Mouse (Mus musculus) cerebellum, adult 2 months (tissue): Measurements from ENCODE around the gene Dcaf5. TPM values are rescaled to one million over a fixed set of nuclear protein-coding genes. Genes with fewer than 3 reads are reported as not detected.

Experiments
- DNase-seq, 2 experiments: peaks; one replicate each; pipeline ENCODE4 v3.0.0; 2021
- H3K27ac ChIP-seq: fragments of 200-500 bp; 2 replicates; pipeline ENCODE4 v1.5.1; 2012; ENCODE audit warnings: low read length, control low read depth, inconsistent platforms; ENCODE audit not compliant: insufficient read depth
- H3K27me3 ChIP-seq: fragments of 200-500 bp; 2 replicates; pipeline ENCODE4 v1.6.1; 2012; ENCODE audit warnings: inconsistent platforms, mild to moderate bottlenecking, low read length, moderate library complexity; ENCODE audit not compliant: control insufficient read depth, insufficient read depth
- H3K4me1 ChIP-seq: fragments of 200-500 bp; 2 replicates; pipeline ENCODE4 v1.6.1; 2011; ENCODE audit warnings: low read length; ENCODE audit not compliant: control insufficient read depth, insufficient read depth
- H3K4me3 ChIP-seq: fragments of 200-500 bp; replicated peaks from 2 replicates; pipeline ENCODE3; 2011; ENCODE audit warnings: mild to moderate bottlenecking, low read depth, low read length, control low read depth; ENCODE audit not compliant: insufficient read depth
- CTCF ChIP-seq: fragments of 200-500 bp; IDR thresholded peaks from 2 replicates; pipeline ENCODE4 v1.5.1; 2011; ENCODE audit warnings: low read depth, mild to moderate bottlenecking, control low read depth, low read length, moderate library complexity, borderline replicate concordance; ENCODE audit not compliant: insufficient read depth
- POLR2A ChIP-seq: fragments of 200-500 bp; IDR thresholded peaks from 2 replicates; pipeline ENCODE4 v1.6.1; 2011; ENCODE audit warnings: low read length, control low read depth, borderline replicate concordance; ENCODE audit not compliant: insufficient read depth
- WGBS: fragments of 180-500 bp; shearing (Covaris S2); methylation state at CpG from one replicate; pipeline ENCODE4 v1.1.7; 2018; 5-methylcytosine and 5-hydroxymethylcytosine counted together
- polyA plus RNA-seq: library from polyadenylated mRNA; depleted of rRNA; stranded (reverse); fragments of >200 nt; gene quantifications from 2 replicates; pipeline ENCODE4 v1.2.3, GENCODE M21; 2012

Dcaf5 gene
- polyA plus RNA-seq, 1 experiment, result 36.5 TPM

DNA sequence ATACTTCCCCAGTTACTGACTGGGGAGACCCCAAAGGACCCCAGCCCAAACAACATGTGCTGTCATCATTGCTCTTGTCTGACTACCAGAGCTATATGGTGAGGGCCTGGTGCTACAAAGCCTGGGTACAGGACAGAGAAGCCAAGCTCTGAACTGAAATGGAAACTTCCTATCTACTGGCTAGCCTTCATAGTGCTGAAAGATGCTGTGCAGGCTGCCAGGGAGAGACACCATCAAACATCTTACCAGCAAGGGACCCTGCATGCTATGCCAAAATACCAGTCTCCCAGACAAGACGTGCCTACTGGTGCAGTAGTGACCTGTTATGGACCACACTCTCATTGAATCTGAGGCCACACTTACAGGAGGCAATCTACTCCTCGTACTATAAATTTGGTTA, 53.6 kb downstream of the Dcaf5 start:
- no peak for DNase-seq
- Histone ChIP-seq H3K27ac (no peak overlapping the region), H3K4me1 (peaks cover 13% of the 10 kb centered on the region), H3K4me3 (no peak overlapping the region), H3K27me3 (no peaks in the 10 kb centered on the region)
- TF ChIP-seq CTCF (no peak), POLR2A (no peak)
- 71% methylated on average over 2 of the region's 2 CpGs for WGBS

DNA sequence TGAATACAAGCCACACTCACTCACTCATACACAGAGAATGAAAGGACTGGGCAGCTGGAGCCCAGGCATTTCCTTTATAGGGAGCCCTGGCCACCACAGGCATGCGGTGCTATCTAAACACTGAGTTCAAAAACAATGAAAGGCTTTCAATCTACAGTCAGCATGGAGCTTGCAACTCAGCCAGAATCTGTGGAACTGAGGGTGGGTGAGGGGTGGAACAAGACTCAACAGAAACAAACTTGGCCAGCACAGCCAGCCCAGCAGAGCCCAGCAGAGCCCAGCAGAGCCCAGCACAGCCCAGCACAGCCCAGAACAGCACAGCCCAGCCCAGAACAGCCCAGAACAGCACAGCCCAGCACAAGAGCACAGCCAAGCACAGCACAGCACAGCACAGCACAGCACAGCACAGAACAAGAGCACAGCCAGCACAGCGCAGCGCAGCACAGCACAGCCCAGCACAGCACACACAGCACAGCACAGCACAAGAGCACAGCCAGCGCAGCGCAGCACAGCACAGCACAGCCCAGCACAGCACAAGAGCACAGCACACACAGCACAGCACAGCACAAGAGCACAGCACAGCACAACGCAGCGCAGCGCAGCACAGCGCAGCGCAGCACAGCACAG, 56.5 kb downstream of the Dcaf5 start:
- peak in 1 of 2 experiments; percentile 56 for DNase-seq
- no peak for TF ChIP-seq CTCF
- TF ChIP-seq POLR2A, result no peak
- H3K4me3 ChIP-seq, result no peak overlapping the region
- no peaks in the 10 kb centered on the region for H3K27me3 ChIP-seq
- H3K4me1 ChIP-seq, result peaks cover 13% of the 10 kb centered on the region
- no peak overlapping the region for H3K27ac ChIP-seq
- 84% methylated on average over 10 of the region's 10 CpGs for WGBS

- no peak overlapping the region for H3K27ac ChIP-seq
- TF ChIP-seq CTCF, result no peak
- TF ChIP-seq POLR2A, result no peak
- 5% methylated on average over 4 of the region's 4 CpGs for WGBS
These were observed 57.0 kb downstream of the Dcaf5 start for GRCm38 (mm10) chr12:80379393-80379792.

GRCm38 (mm10) chr12:80377604-80378003, 58.8 kb downstream of the Dcaf5 start:
- TF ChIP-seq POLR2A, result no peak
- peak; percentile 28; the same call in 1 of the 2 replicates for TF ChIP-seq CTCF
- Histone ChIP-seq H3K27me3 (no peaks in the 10 kb centered on the region), H3K4me3 (no peak overlapping the region), H3K27ac (no peak overlapping the region), H3K4me1 (peaks cover 13% of the 10 kb centered on the region)
- DNase-seq, result peak in 1 of 2 experiments; percentile 13
- 45% methylated on average over 1 of the region's 1 CpGs for WGBS

More at GRCm38 (mm10) chr12:80379393-80379792, 57.0 kb downstream of the Dcaf5 start:
- DNase-seq, result peak; percentile 34 to 51
- H3K4me3 ChIP-seq, result no peak overlapping the region
- H3K27me3 ChIP-seq, result no peaks in the 10 kb centered on the region
- H3K4me1 ChIP-seq, result peaks cover 13% of the 10 kb centered on the region

- TF ChIP-seq CTCF, result no peak
- no peak for TF ChIP-seq POLR2A
- H3K27me3 ChIP-seq, result no peaks in the 10 kb centered on the region
- DNase-seq, result no peak
- no peak overlapping the region for H3K27ac ChIP-seq
- peaks cover 13% of the 10 kb centered on the region for H3K4me1 ChIP-seq
- WGBS, result 97% methylated on average over 4 of the region's 4 CpGs
- no peak overlapping the region for H3K4me3 ChIP-seq
These were observed 60.7 kb downstream of the Dcaf5 start for GRCm38 (mm10) chr12:80375721-80376120.

- WGBS, result 97% methylated on average over 2 of the region's 2 CpGs
These were observed 61.7 kb downstream of the Dcaf5 start for GRCm38 (mm10) chr12:80374736-80375135.

DNA sequence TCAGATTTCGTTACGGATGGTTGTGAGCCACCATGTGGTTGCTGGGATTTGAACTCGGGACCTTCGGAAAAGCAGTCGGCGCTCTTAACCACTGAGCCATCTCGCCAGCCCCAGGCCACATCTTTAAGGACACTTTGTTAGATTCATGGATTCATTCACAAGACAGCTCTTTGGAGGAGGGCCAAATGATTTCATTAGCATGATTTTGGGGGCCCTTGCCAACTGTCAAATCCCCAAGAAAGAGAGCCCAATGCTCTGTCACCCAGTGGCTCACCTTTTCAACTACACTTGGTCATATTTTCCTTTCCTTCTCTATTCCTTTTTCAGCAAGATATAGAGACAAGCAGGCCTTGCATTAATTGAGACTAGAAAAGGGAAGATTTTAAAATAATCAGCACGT, 63.5 kb downstream of the Dcaf5 start:
- H3K4me3 ChIP-seq, result no peak overlapping the region
- no peak for TF ChIP-seq POLR2A
- no peak for TF ChIP-seq CTCF
- DNase-seq, result peak in 1 of 2 experiments; percentile 34
- 60% methylated on average over 8 of the region's 8 CpGs for WGBS
- no peak overlapping the region for H3K27ac ChIP-seq
- H3K4me1 ChIP-seq, result no peaks in the 10 kb centered on the region
- H3K27me3 ChIP-seq, result no peaks in the 10 kb centered on the region

More at GRCm38 (mm10) chr12:80374736-80375135, 61.7 kb downstream of the Dcaf5 start:
- Histone ChIP-seq H3K27me3 (no peaks in the 10 kb centered on the region), H3K27ac (no peak overlapping the region), H3K4me1 (peaks cover 7% of the 10 kb centered on the region), H3K4me3 (no peak overlapping the region)
- DNase-seq, result no peak
- no peak for TF ChIP-seq POLR2A
- no peak for TF ChIP-seq CTCF

GRCm38 (mm10) chr12:80367227-80367626, 69.2 kb downstream of the Dcaf5 start:
- Histone ChIP-seq H3K27me3 (no peaks in the 10 kb centered on the region), H3K27ac (no peak overlapping the region), H3K4me3 (no peak overlapping the region), H3K4me1 (peaks cover 9% of the 10 kb centered on the region)
- DNase-seq, result no peak
- 85% methylated on average over 4 of the region's 4 CpGs for WGBS
- TF ChIP-seq POLR2A (no peak), CTCF (no peak)
